Mouse (Mus musculus): ENCODE data around the gene Sart3. TPM values are rescaled to one million over a fixed set of nuclear protein-coding genes. Genes with fewer than 3 reads are reported as not detected.

Gene Sart3
- polyA plus RNA-seq, 1 experiment from 2014 or later: 45.1 TPM

DNA sequence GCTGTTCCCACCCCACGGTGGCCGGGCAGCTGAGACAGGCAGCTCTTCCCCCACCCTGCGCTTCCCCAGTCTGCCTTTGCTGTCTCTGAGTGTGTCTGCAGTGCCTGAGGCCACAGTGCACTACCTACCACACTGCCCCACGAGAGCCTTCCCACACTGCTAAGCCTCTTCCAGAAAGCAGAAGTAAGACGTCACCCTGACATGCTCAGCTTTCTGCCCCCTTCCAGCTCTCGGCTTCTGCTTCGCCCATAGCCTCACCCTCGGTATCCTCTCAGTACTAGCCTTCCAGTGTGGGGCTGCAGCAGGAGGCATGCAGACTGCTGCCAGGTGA lies 4.6 kb upstream of the Sart3 start:
- Histone ChIP-seq H3K4me2 (replicated peaks; ENCODE audit: low read depth, low read length) (no peak overlapping the region), H3K36me3 (ENCODE audit: control insufficient read depth, insufficient read depth, low read length) (peaks cover 4% of the 10 kb centered on the region), H3K9me3 (ENCODE audit: control insufficient read depth, low read length) (no peaks in the 10 kb centered on the region), H3K4me3 (ENCODE audit: low read depth, low read length) (no peak overlapping the region), H3K27ac (ENCODE audit: low read depth, low read length) (no peak overlapping the region), H3K9ac (ENCODE audit: low read depth, low read length) (no peak overlapping the region), H3K4me1 (replicated peaks; ENCODE audit: control insufficient read depth, insufficient read depth, low read length) (no peaks in the 10 kb centered on the region; the same call in 1 of the 2 replicates), H3K27me3 (ENCODE audit: control insufficient read depth, insufficient read depth, low read length) (no peaks in the 10 kb centered on the region)
- DNase-seq (ENCODE audit: low spot score) (no peak), ATAC-seq (ENCODE audit: low FRiP score) (no peak)
- 86% methylated on average over 8 of the region's 8 CpGs for WGBS

DNA sequence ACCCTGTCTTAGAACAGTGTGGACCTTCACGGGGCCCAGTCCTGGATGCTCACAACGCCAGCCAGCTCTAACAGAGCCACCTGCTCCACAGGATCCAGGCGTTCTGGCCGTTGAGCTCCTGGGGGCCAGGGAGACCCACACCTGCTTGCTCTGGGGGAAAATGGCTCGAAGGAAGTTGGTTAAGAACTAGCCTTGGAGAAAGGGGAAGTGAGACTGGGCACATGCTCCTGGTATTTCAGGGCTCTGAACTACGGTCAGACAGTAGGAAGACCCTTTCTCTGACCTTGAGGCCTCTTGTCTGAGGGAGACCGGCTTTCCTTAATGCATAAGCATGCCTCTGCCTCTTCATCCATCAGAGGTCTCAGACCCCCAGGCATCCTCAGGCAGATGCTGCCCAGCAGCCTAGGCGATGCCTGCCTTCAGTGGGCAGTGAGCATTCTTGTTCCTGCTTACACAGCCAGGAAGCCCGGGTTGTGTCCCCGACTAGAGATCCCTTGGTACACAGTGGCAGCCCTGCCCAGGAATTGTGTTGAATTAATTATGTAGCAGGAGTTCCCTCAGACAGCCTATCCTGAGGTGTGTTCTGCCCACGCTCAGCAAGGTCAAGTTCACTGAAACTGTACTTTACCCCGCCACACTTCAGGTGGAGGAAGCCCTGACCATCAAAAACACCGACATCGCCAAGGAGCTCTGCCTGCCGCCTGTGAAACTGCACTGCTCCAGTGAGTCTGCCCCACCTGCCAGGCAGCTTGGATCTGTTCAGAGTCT lies 4.0 kb upstream of the Sart3 start:
- peaks cover 4% of the 10 kb centered on the region for H3K36me3 ChIP-seq (ENCODE audit: control insufficient read depth, insufficient read depth, low read length)
- H3K27me3 ChIP-seq (ENCODE audit: control insufficient read depth, insufficient read depth, low read length): no peaks in the 10 kb centered on the region
- H3K27ac ChIP-seq (ENCODE audit: low read depth, low read length): no peak overlapping the region
- no peaks in the 10 kb centered on the region; the same call in 1 of the 2 replicates for H3K4me1 ChIP-seq (replicated peaks; ENCODE audit: control insufficient read depth, insufficient read depth, low read length)
- DNase-seq (ENCODE audit: low spot score) (no peak), ATAC-seq (ENCODE audit: low FRiP score) (no peak)
- H3K9ac ChIP-seq (ENCODE audit: low read depth, low read length): no peak overlapping the region
- no peak overlapping the region for H3K4me3 ChIP-seq (ENCODE audit: low read depth, low read length)
- H3K9me3 ChIP-seq (ENCODE audit: control insufficient read depth, low read length): no peaks in the 10 kb centered on the region
- WGBS: 95% methylated on average over 15 of the region's 15 CpGs
- H3K4me2 ChIP-seq (replicated peaks; ENCODE audit: low read depth, low read length): no peak overlapping the region

DNA sequence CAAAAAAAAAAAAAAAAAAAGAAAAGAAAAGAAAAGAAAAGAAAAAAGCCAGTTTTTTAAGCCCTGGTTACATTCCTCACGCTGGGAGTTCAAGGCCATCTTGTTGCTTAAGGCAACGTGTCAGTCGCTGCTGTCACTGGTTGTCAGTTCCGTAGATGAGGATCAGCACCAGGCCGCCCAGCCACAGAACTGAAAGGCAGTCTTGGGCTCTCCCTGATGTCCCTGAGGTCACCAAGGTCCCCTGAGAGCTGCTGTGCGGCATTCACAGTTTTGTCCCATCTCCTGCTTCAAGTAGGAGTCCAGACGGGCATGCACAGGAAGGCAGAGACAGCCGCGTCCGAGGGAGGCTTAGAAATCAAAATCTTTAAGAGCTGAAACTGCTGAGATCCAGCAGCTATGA lies 3.3 kb upstream of the Sart3 start:
- Histone ChIP-seq H3K4me3 (ENCODE audit: low read depth, low read length) (no peak overlapping the region), H3K4me2 (replicated peaks; ENCODE audit: low read depth, low read length) (no peak overlapping the region), H3K27me3 (ENCODE audit: control insufficient read depth, insufficient read depth, low read length) (no peaks in the 10 kb centered on the region), H3K9me3 (ENCODE audit: control insufficient read depth, low read length) (no peaks in the 10 kb centered on the region), H3K4me1 (replicated peaks; ENCODE audit: control insufficient read depth, insufficient read depth, low read length) (no peaks in the 10 kb centered on the region; the same call in 1 of the 2 replicates), H3K36me3 (ENCODE audit: control insufficient read depth, insufficient read depth, low read length) (peaks cover 4% of the 10 kb centered on the region), H3K9ac (ENCODE audit: low read depth, low read length) (no peak overlapping the region), H3K27ac (ENCODE audit: low read depth, low read length) (no peak overlapping the region)
- ATAC-seq (ENCODE audit: low FRiP score) (no peak), DNase-seq (ENCODE audit: low spot score) (no peak)
- WGBS: 93% methylated on average over 10 of the region's 10 CpGs

DNA sequence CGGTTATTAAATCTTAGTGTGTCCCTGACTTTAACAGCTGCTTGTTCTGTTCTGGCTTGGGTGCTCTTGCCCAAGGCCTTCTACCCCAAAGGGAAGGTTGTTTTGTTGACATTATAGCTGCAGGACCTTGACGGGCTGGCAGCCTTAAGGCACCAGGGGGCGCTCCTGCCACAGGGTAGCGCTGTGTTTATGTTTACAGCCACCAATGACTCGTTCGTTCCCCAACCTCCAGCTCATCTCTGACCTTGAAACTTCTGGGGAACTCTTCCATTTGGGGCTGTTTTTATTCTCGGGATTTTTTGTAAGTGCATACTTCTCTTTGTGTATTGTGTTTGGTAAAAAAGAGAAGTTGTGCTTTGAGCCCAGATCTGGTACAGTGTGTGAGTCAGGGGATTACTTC lies 1.4 kb upstream of the Sart3 start:
- H3K36me3 ChIP-seq (ENCODE audit: control insufficient read depth, insufficient read depth, low read length): peaks cover 4% of the 10 kb centered on the region
- peak overlapping the region; percentile 87 for H3K4me2 ChIP-seq (replicated peaks; ENCODE audit: low read depth, low read length)
- peak overlapping the region; percentile 91 for H3K4me3 ChIP-seq (ENCODE audit: low read depth, low read length)
- no peak overlapping the region for H3K27ac ChIP-seq (ENCODE audit: low read depth, low read length)
- peaks cover 2% of the 10 kb centered on the region; the same call in 1 of the 2 replicates for H3K4me1 ChIP-seq (replicated peaks; ENCODE audit: control insufficient read depth, insufficient read depth, low read length)
- H3K27me3 ChIP-seq (ENCODE audit: control insufficient read depth, insufficient read depth, low read length): no peaks in the 10 kb centered on the region
- no peaks in the 10 kb centered on the region for H3K9me3 ChIP-seq (ENCODE audit: control insufficient read depth, low read length)
- WGBS: 5% methylated on average over 7 of the region's 7 CpGs
- ATAC-seq (ENCODE audit: low FRiP score) (no peak), DNase-seq (ENCODE audit: low spot score) (peak; percentile 92)
- H3K9ac ChIP-seq (ENCODE audit: low read depth, low read length): no peak overlapping the region

DNA sequence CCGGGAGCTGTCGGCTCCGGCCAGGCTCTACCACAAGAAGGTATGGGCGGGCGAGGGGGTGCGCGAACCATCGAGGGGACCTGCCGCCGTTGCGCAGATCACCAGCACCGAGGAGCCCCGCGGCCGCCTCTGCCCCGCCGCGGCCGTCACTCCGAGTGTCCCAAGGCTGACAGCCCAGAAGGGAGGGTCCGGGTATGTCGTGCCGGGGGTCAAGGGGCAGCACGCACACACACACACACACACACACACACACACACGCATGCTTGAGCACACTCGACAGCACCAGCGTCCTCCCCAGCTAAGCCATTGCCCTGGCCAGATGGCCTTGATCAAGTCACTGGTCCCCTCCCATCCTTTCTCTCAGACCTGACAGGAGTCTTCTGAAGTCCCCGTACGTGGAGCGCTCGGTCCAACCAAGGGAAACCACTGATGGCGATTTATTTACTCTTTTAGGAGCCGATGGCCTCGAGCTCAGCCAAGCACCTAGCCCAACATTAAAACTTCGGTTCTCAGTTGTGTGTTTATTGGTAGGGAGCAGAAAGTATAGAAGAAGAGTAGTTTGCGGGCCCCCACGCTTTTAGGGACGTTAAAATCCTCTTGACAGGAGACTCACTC lies 702 bp upstream of the Sart3 start:
- Histone ChIP-seq H3K4me3 (ENCODE audit: low read depth, low read length) (peak overlapping the region; percentile 91), H3K9ac (ENCODE audit: low read depth, low read length) (peak overlapping the region; percentile 66), H3K27me3 (ENCODE audit: control insufficient read depth, insufficient read depth, low read length) (no peaks in the 10 kb centered on the region), H3K4me1 (replicated peaks; ENCODE audit: control insufficient read depth, insufficient read depth, low read length) (peaks cover 2% of the 10 kb centered on the region; the same call in 1 of the 2 replicates), H3K27ac (ENCODE audit: low read depth, low read length) (peak overlapping the region; percentile 42; the same call in 1 of the 2 replicates), H3K36me3 (ENCODE audit: control insufficient read depth, insufficient read depth, low read length) (peaks cover 7% of the 10 kb centered on the region), H3K9me3 (ENCODE audit: control insufficient read depth, low read length) (no peaks in the 10 kb centered on the region), H3K4me2 (replicated peaks; ENCODE audit: low read depth, low read length) (peak overlapping the region; percentile 87)
- 2% methylated on average over 17 of the region's 38 CpGs for WGBS
- ATAC-seq (ENCODE audit: low FRiP score) (peak; percentile 67), DNase-seq (ENCODE audit: low spot score) (no peak)

GRCm38 (mm10) chr5:113771213-113772162 lies 822 bp downstream of the Sart3 start:
- peak overlapping the region; percentile 87 for H3K4me2 ChIP-seq (replicated peaks; ENCODE audit: low read depth, low read length)
- no peaks in the 10 kb centered on the region for H3K9me3 ChIP-seq (ENCODE audit: control insufficient read depth, low read length)
- DNase-seq (ENCODE audit: low spot score) (peak; percentile 85), ATAC-seq (ENCODE audit: low FRiP score) (peak; percentile 81)
- H3K4me3 ChIP-seq (ENCODE audit: low read depth, low read length): peak overlapping the region; percentile 91
- peak overlapping the region; percentile 94 for H3K27ac ChIP-seq (ENCODE audit: low read depth, low read length)
- peak overlapping the region; percentile 94 for H3K9ac ChIP-seq (ENCODE audit: low read depth, low read length)
- peaks cover 2% of the 10 kb centered on the region; the same call in 1 of the 2 replicates for H3K4me1 ChIP-seq (replicated peaks; ENCODE audit: control insufficient read depth, insufficient read depth, low read length)
- no peaks in the 10 kb centered on the region for H3K27me3 ChIP-seq (ENCODE audit: control insufficient read depth, insufficient read depth, low read length)
- peaks cover 3% of the 10 kb centered on the region for H3K36me3 ChIP-seq (ENCODE audit: control insufficient read depth, insufficient read depth, low read length)
- under 1% methylated on average over 90 of the region's 97 CpGs for WGBS

DNA sequence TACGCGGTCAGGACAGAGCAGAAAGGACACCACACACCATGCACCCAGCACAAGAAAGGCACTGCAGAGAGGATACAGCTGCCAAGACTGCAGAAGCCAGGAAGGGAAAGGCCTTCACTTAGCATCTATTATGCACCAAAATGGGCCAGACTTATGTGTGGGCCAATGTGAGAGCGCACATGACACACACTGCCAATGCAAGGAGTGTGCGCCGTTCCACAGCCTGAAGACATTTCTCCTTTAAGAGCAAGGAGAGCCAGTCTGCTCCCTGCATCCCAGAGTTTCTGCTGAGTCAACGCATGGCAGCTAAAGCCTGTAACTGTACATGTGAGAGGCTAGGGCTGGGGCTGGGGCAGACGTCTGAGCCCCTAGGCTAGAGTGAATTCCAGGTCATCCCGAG lies 3.5 kb downstream of the Sart3 start:
- ATAC-seq (ENCODE audit: low FRiP score) (no peak), DNase-seq (ENCODE audit: low spot score) (no peak)
- Histone ChIP-seq H3K36me3 (ENCODE audit: control insufficient read depth, insufficient read depth, low read length) (peaks cover 8% of the 10 kb centered on the region; the same call in 1 of the 2 replicates), H3K4me2 (replicated peaks; ENCODE audit: low read depth, low read length) (no peak overlapping the region), H3K9ac (ENCODE audit: low read depth, low read length) (no peak overlapping the region), H3K4me3 (ENCODE audit: low read depth, low read length) (no peak overlapping the region), H3K9me3 (ENCODE audit: control insufficient read depth, low read length) (no peaks in the 10 kb centered on the region), H3K4me1 (replicated peaks; ENCODE audit: control insufficient read depth, insufficient read depth, low read length) (peaks cover 2% of the 10 kb centered on the region; the same call in 1 of the 2 replicates), H3K27me3 (ENCODE audit: control insufficient read depth, insufficient read depth, low read length) (no peaks in the 10 kb centered on the region), H3K27ac (ENCODE audit: low read depth, low read length) (no peak overlapping the region)
- WGBS: 95% methylated on average over 8 of the region's 8 CpGs

DNA sequence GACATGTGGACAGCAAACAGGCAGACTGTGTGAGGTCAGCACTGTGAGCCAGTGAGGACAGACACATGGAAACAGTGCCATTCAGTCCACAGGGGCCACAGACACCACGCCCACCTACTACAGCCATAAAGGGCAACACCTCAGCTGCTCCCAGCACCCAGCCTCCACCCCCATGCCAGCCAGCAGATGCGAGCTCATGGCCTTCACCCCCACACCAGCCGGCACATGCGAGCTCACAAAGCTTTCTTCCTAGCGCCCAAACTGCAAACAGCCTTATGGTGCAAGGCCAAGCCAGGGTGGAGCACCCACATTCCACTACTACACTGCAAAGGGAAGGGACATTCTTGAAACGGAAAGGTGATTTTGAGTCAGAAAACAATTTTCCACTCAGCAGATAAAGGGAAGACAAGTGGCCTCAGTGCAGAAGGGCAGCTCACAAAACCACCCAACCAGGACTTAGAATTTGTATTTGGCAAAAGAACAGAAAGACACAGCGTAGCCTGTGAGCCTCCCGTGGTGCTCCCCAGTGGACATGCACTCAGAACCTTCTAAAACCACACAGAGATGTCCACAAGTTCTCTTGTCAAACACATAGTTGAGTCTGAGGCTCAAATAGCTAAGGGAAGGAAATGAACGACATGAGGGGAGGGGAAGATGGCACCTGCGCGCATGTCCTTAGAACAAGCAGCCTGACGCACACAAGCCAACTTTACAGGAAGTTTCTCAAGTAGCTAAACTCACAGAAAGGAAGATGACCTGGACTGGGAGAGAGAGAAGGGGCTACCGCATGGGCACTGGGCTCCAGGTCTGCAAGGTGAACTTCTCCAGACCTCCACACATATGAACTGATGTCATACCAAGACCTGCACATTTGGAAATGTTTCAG lies 6.4 kb downstream of the Sart3 start:
- Histone ChIP-seq H3K4me2 (replicated peaks; ENCODE audit: low read depth, low read length) (no peak overlapping the region), H3K27me3 (ENCODE audit: control insufficient read depth, insufficient read depth, low read length) (no peaks in the 10 kb centered on the region), H3K4me3 (ENCODE audit: low read depth, low read length) (no peak overlapping the region), H3K36me3 (ENCODE audit: control insufficient read depth, insufficient read depth, low read length) (peaks cover 10% of the 10 kb centered on the region), H3K9me3 (ENCODE audit: control insufficient read depth, low read length) (no peaks in the 10 kb centered on the region), H3K4me1 (replicated peaks; ENCODE audit: control insufficient read depth, insufficient read depth, low read length) (0 out of 2 replicates have a peak, but pooled peaks cover 2% of the 10 kb centered on the region), H3K9ac (ENCODE audit: low read depth, low read length) (no peak overlapping the region), H3K27ac (ENCODE audit: low read depth, low read length) (no peak overlapping the region)
- ATAC-seq (ENCODE audit: low FRiP score): no peak
- no peak for DNase-seq (ENCODE audit: low spot score)
- WGBS: 93% methylated on average over 13 of the region's 13 CpGs
